Mouse (Mus musculus) layer of hippocampus, postnatal 36 days (tissue): Measurements from ENCODE around the gene Cdk15. TPM values are rescaled to one million over a fixed set of nuclear protein-coding genes. Genes with fewer than 3 reads are reported as not detected.

Source experiments
- DNase-seq, 2 experiments: peaks; one replicate each; pipeline ENCODE4 v3.0.0; 2022
- total RNA-seq, 2 experiments: library from RNA; stranded (reverse); gene quantifications; 2 replicates each; pipeline ENCODE4 v1.2.3; 2021

The Cdk15 gene
- total RNA-seq, 2 experiments from 2014 or later = 0.91 TPM; not detected in 1

- DNase-seq = no peak
Measured at GRCm38 (mm10) chr1:59285880-59286279, 29.2 kb downstream of the Cdk15 start.

GRCm38 (mm10) chr1:59286316-59286850 lies 29.7 kb downstream of the Cdk15 start:
- DNase-seq = no peak

GRCm38 (mm10) chr1:59287733-59288132 lies 31.0 kb downstream of the Cdk15 start:
- no peak for DNase-seq

- no peak for DNase-seq
Measured at GRCm38 (mm10) chr1:59291652-59292051, 34.9 kb downstream of the Cdk15 start.

DNA sequence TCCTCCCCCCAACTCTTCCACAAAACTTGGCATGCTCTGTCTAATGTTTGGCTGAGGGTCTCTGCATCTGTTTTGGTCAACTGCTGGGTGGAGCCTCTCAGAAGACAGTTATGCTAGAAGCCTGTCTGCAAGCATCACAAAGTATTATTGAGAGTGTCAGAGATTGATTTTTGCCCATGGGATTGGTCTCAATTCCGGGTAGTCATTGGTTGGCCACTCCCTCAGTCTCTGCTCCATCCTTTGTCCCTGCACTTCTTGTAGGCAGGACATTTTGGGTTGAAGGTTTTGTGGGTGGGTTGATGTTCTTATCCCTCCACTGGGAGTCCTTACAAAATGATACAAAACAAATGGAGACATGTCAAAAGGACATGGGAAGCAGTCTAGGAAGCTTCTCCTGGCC lies 39.1 kb downstream of the Cdk15 start:
- DNase-seq = no peak

DNA sequence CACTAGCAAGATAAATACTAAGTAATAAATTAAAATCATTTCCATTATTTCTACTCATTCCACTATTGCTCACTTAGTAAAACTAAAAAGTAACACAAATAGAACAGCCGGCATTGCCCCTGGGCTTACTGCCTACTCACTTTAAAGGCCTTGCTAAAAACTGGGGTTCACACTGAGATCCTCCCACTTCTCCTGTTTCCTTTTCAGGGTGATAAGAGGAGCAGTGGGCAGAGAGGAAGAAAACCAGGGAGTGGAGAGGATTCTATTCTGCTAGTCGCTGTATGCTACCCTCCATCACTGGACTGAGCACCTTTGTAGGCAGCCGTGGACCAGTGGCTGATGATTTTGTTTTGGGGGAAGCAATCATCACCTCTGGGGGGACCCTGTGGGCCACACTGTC lies 40.5 kb downstream of the Cdk15 start:
- DNase-seq = no peak

DNA sequence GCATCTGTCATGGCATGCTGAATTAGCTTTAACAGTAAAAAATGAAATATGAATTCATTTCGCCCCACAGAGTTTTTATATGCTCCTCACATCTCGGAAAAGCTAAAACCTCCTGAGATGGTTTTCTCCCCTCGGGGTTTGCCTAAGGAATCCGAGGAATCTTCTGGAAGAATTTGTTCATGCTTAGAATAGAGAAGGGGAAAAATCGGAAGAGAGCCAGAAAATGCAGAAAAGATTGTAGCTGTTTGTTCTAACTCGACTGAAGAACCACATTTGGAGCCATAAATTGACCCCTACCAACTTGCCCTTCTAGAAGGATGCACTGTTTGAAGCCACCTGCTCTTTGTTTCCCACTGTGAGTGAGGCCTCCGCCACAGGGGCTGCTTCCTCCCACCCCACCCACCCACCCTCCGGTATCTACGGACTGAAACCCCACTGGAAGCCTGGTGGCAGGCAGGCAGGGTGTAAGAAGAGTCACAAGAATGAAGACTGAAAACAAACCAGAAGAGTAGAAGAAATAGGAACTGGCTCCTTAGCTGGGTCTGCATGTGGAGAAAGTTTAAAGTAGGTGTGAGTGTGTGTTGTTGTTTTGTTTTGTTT lies 41.9 kb downstream of the Cdk15 start:
- DNase-seq = no peak

DNA sequence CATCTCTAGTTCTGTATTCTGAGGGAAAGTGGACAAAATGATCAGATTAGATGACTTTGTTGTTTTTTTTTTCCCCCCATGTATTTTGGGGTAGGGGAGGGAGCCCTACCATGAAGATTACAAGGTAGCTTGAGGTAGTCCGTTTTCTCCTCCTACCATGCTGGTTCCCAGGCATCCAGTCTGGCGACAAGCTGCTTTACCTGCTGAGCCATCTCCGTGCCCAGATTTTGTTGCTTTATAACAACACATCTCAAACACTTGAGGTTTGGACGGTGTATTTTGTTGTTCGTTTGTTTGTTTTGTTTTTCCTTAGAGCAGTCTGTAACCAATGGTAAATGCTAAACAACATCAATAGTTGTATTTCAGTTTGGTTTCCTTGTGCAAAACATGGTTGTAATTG lies 50.6 kb downstream of the Cdk15 start:
- no peak for DNase-seq

DNA sequence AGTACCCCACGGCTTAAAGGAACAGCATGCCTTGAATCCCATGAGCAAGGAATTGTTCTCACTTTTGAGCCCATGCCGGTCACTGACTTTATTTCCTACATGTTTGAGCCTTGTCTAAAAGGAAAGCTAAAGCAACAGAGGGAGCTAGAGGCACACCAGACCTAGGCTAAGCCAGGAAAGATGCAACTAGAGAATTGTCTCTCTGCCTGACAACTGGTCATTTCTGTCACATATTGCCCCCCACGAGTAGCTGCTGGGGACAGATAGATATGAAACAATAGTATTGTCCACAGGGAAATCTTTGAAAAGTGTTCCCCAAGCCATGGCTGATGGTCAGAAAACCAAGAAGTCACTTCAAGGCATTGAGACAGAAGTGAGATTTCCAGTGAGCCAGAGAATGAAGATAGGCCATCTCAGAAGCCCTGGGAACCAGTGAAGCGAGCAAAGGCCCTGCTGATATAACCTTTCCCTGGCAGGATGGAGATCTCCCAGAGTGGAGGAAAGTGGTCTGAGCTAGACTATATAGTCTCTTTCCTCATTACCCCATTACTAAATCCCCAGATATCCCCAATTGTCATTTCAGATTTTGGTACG lies 54.7 kb downstream of the Cdk15 start:
- no peak for DNase-seq

DNA sequence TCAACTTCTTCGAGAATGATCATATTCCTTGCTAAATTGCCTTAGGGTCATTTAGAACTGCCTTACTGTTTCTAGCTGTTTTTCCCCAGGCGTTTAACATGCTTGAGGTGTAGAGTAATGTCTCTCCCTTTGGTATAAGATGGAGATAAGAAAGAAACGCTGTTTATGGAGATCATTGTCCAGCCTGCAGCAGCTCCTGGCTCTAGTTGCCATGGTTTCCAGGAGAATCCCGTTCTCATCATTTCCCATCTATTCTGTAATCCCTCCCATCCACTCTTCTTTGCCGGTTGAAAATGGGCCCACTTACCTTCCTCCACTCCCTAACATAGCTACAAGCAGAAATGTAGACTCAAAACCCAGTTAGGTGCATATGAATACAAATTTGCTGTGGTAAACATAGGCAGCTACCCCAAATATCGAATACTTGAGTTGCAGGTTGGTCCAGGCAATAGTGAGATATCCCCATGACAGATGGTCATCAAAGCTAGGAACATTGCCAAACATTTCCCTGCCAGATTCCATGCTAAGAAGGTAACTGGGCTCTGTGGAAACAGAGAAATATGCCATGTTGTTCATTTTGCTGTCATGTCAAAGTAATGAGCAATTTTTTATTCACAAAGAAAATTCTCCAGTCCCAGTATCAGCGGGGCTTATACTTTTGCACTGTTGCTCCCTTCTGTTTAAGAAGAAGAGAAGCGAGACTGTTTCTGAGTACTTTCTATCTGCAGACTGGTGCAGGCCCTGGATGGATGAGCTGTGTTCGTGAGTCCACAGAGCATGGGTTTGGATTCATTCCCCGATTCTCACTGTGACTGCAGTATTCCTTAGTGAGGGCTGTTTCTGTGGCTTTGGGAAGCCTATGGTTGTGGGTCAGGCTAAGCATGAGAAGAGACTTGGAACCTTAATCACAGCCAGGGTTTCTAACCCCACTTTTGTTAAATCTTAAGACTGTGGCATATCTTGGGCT lies 55.8 kb downstream of the Cdk15 start:
- no peak for DNase-seq

- DNase-seq = no peak
Measured at GRCm38 (mm10) chr1:59313154-59313940, 56.6 kb downstream of the Cdk15 start.

DNA sequence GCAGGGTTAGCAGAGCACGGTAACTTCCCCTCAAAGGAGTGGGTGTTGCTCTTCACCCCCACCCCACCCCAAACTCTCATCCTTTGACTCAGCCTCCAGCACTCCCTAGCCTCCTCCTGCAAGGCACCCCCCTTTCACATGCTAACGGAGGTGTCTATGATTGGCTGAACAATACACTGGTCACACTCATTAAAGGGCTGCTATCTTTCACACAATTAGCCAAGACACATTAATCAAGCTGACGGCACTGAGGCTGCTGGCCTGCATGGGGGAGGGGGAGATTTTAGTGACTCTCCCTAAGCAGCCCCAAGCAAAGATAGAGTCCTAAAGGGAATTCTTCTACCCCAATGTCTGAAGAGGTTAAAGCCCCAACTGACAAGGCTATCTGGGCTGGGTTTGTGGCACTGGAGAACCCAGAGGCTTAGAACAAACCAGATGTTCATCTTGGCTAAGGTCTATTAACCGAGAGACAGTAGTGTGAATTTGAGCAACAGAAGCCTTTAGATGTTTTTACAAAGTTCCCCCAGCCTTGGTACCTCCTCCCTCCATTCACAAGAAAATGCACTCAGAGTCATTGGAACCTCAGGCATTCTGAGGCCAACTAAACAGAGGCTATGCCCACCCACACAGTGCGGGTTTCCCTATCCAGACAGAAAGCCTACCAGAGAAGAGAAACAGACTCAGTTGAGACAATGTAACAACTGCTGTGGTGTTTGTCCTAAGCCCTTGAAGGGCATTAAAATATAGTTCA lies 58.5 kb downstream of the Cdk15 start:
- DNase-seq = no peak

DNA sequence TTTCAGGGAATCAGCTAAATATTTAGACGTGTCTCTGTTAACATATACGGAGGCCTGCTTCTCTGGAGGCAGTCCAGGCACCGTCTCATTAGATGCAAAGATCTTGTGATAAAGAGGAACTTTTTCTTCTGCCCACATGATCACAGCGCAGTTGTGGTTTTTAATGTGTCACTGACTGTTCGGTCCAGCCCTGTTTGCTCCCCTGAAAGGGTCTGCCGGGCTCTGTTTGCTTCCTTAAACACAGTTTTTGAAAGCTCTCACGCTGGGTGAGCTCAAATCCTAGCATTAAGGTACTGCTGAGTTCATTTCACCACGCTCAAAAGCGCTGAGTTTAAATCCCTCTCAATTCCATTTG lies 59.3 kb downstream of the Cdk15 start:
- no peak for DNase-seq

DNA sequence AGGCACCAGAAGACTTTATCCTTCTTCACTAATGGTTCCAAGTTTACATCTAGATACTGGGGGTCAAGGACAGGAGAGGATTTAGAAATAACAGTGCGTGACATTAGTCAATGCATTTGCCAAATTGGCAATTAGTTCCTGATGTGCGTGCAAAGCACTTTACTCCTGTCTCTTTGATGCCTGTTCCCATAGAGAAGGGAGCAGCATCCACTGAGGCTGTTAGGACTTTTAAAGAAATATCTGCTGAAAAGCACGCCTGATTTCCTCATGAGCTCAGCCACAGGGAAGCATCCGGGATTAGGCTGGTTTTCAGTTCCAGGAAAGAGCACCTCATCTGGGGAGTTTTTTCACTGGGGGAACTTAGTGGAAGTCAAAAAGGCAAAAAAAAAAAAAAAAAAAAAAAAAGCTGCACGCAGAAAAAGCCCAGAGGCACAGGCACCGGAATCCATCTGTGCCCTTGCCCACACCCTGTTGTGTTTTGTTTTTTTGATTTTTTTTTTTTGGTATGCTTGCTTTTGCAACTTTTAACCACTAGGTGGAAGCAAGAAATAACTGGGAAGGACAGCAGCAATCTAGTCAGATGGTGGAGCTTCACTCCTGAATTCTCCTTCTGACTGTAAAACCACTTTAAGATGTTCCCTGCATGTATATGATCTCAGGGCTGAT lies 59.8 kb downstream of the Cdk15 start:
- DNase-seq = peak in 1 of 2 experiments; percentile 16

DNA sequence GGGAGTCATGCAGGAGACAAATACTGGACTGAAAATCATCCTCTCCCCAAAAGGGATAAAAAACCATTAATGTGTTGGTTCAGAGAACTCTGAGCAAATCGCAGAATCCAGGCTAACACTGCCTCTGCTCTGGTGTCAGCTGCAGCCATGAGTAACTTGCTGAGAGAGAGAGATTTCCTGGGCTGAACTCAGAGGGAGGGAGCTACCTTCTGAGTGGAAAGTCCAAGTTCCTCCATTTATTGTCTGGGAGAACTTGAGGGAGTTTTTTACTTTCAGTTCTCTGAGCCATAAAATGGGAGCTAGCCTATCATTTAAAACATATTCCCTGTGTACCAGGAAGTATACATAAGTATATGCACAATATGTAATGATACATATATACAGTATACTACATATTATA lies 60.7 kb downstream of the Cdk15 start:
- no peak for DNase-seq

DNA sequence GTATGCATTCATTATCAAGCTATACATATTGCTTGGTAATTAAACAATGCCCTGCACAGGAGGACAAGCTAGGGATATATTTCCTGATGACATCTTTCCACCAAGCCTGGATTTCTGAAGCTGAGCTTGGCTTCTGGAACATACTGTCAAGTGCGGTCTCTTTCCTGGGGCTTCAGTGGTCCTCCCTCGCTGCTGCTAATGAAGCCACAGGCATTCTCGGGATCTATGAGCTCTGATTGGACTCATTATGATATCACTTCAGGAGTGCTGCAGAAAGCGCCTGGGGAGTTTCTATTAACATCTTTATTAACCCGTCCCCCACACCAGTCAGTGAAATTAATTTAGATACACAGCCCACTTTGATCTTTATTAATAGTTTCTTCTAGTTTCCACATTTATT lies 62.2 kb downstream of the Cdk15 start:
- no peak for DNase-seq

DNA sequence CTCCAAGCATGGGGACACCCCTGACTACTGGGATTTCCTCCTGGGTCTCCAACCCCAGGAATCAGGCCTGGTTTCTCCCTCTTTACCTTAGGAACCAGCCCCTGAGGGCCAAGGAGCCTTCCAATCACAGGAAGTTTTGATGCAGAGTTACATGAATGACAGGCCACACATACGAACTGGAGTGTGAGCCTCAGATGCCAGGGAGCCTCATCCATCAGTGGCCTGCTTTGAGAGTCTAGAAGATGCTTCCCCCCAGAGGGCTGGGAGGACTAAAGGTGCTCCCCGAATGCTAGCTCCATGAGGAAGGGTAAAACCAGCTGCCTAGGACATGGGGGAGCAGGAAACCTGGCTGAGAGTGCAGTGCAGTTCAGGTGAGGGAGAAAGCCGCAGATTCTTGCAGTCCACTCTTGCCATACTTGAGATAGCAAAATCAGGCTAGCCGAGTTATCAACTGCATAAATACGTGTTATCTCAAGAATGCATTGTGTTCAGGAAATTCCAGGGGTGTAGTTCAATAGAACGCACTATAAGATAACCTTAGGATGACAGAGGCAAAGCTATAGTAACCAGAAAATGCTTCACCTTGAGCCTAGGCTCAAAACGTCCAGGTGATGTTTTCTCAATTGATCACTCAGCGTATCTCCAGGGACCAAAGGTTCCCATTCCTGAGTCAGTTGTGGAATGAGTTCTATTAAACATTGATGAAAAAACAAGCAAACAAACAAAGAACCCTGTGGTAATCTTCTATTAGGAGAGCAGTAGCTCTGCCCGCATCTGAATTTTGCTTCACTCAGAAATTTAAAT lies 64.6 kb downstream of the Cdk15 start:
- DNase-seq = no peak

GRCm38 (mm10) chr1:59321880-59322836 lies 65.5 kb downstream of the Cdk15 start:
- DNase-seq = no peak

- no peak for DNase-seq
Measured at GRCm38 (mm10) chr1:59326854-59327395, 70.2 kb downstream of the Cdk15 start.
